Mouse (Mus musculus) forebrain, embryonic 15.5 days (tissue): ENCODE results near the gene Nifk. TPM values are rescaled to one million over a fixed set of nuclear protein-coding genes. Genes with fewer than 3 reads are reported as not detected.

Experiments
- ATAC-seq: fragments of 200-750 bp; cut with Nextera tagmentation; replicated peaks from 2 replicates; pipeline ENCODE4 v1.8.0; 2017; ENCODE audit warnings: mild to moderate bottlenecking, moderate TSS enrichment, moderate library complexity
- H3K27ac ChIP-seq: fragments of 300-500 bp; sonication (generic); replicated peaks from 2 replicates; pipeline ENCODE4 v1.5.1; 2015; ENCODE audit warnings: mild to moderate bottlenecking, inconsistent platforms
- H3K27me3 ChIP-seq: fragments of 300-500 bp; sonication (generic); 2 replicates; pipeline ENCODE4 v1.6.1; 2015; ENCODE audit warnings: inconsistent platforms
- H3K36me3 ChIP-seq: fragments of 300-500 bp; sonication (generic); 2 replicates; pipeline ENCODE4 v1.6.1; 2015; ENCODE audit warnings: mild to moderate bottlenecking, inconsistent platforms
- H3K4me1 ChIP-seq: fragments of 300-500 bp; sonication (generic); 2 replicates; pipeline ENCODE4 v1.6.1; 2015; ENCODE audit warnings: inconsistent platforms
- H3K4me2 ChIP-seq: fragments of 300-500 bp; sonication (generic); replicated peaks from 2 replicates; pipeline ENCODE4 v1.6.1; 2015; ENCODE audit warnings: mild to moderate bottlenecking, inconsistent platforms
- H3K4me3 ChIP-seq: fragments of 300-500 bp; sonication (generic); 2 replicates; pipeline ENCODE4 v1.5.1; 2015; ENCODE audit warnings: mild to moderate bottlenecking, inconsistent platforms
- H3K9ac ChIP-seq: fragments of 300-500 bp; sonication (generic); replicated peaks from 2 replicates; pipeline ENCODE4 v1.6.1; 2015; ENCODE audit warnings: mild to moderate bottlenecking, inconsistent platforms
- H3K9me3 ChIP-seq: fragments of 300-500 bp; sonication (generic); 2 replicates; pipeline ENCODE4 v1.6.1; 2016; ENCODE audit warnings: inconsistent platforms
- whole genome bisulfite sequencing: fragments of 180-500 bp; shearing (Covaris S2); methylation state at CpG from one replicate; pipeline ENCODE4 v1.1.7; 2015; ENCODE audit warnings: mixed read lengths; 5-methylcytosine and 5-hydroxymethylcytosine counted together
- polyA plus RNA-seq: library from polyadenylated mRNA; unstranded; fragments of >200 nt; fragmentation: Nextera tagmentation; extraction: Ambion mirVana; gene quantifications from 2 replicates; pipeline ENCODE4 v1.2.1, GENCODE M21; 2015

The Nifk gene
- polyA plus RNA-seq, 1 experiment from 2014 or later: 73.4 TPM

- no peaks in the 10 kb centered on the region for H3K9me3 ChIP-seq
- H3K4me1 ChIP-seq: no peaks in the 10 kb centered on the region
- H3K27ac ChIP-seq: no peak overlapping the region
- ATAC-seq: no peak
- no peak overlapping the region for H3K4me2 ChIP-seq
- H3K36me3 ChIP-seq: peaks cover 44% of the 10 kb centered on the region
- no peak overlapping the region for H3K4me3 ChIP-seq
- H3K9ac ChIP-seq: no peak overlapping the region
- H3K27me3 ChIP-seq: no peaks in the 10 kb centered on the region
Observed at GRCm38 (mm10) chr1:118335847-118336246, 14.2 kb downstream of the Nifk start.

- Histone ChIP-seq H3K36me3 (peaks cover 23% of the 10 kb centered on the region), H3K4me3 (no peak overlapping the region), H3K4me2 (no peak overlapping the region), H3K27me3 (no peaks in the 10 kb centered on the region), H3K9me3 (no peaks in the 10 kb centered on the region), H3K9ac (no peak overlapping the region), H3K27ac (no peak overlapping the region), H3K4me1 (no peaks in the 10 kb centered on the region)
- WGBS: 66% methylated on average over 5 of the region's 5 CpGs
- ATAC-seq: no peak
Observed at GRCm38 (mm10) chr1:118337921-118338320, 16.3 kb downstream of the Nifk start.

DNA sequence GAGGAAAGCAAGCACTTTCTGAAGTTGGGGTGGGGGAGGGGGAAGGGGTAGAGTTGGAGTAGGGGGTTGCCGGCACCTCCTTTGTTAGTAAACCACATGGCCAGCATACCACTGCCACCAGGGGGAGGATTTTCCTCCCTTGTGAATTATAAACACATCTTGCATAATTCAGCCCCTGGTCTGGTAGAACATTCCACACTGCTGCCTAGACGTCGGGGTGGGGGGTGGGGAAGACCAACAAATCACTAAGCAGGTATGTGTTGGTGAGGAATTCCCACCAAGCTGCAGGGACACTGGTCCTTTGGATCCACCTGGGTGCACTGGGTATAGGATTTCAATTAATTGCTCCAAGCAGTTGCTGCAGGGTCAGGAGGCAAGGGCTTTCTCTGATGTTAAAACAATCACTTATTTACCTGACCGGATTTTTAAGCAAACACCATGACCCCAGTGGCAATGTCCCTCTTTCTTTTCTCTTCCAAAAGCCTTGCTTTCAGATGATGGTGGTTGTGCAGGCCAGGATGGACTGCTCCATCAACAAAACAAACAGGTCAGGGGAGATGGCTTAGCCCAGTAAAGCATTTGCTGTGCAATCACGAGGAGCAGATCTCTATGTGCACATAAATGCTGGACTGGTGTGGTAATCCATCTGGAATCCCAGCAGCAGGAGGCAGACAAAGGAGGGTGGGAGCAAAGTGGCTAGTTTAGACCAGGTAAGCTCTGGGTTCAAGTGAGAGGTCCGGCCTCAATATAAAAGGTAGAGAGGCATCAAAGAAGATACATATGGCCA, 22.2 kb downstream of the Nifk start:
- no peak overlapping the region for H3K9ac ChIP-seq
- no peak overlapping the region for H3K4me3 ChIP-seq
- 46% methylated on average over 6 of the region's 6 CpGs for WGBS
- no peaks in the 10 kb centered on the region for H3K4me1 ChIP-seq
- no peak for ATAC-seq
- no peak overlapping the region for H3K27ac ChIP-seq
- no peaks in the 10 kb centered on the region for H3K9me3 ChIP-seq
- H3K36me3 ChIP-seq: no peaks in the 10 kb centered on the region
- no peaks in the 10 kb centered on the region for H3K27me3 ChIP-seq
- H3K4me2 ChIP-seq: no peak overlapping the region

- no peak overlapping the region for H3K4me2 ChIP-seq
- H3K4me3 ChIP-seq: no peak overlapping the region
- H3K27me3 ChIP-seq: no peaks in the 10 kb centered on the region
- H3K36me3 ChIP-seq: no peaks in the 10 kb centered on the region
- H3K9ac ChIP-seq: no peak overlapping the region
- ATAC-seq: no peak
- H3K4me1 ChIP-seq: no peaks in the 10 kb centered on the region
- no peak overlapping the region for H3K27ac ChIP-seq
- no peaks in the 10 kb centered on the region for H3K9me3 ChIP-seq
- 78% methylated on average over 3 of the region's 3 CpGs for WGBS
Observed at GRCm38 (mm10) chr1:118349922-118350321, 28.3 kb downstream of the Nifk start.

GRCm38 (mm10) chr1:118359071-118359761, 37.6 kb downstream of the Nifk start:
- Histone ChIP-seq H3K27me3 (no peaks in the 10 kb centered on the region), H3K27ac (no peak overlapping the region), H3K36me3 (no peaks in the 10 kb centered on the region), H3K4me1 (no peaks in the 10 kb centered on the region), H3K9me3 (no peaks in the 10 kb centered on the region), H3K9ac (no peak overlapping the region), H3K4me2 (no peak overlapping the region), H3K4me3 (no peak overlapping the region)
- no peak for ATAC-seq
- 74% methylated on average over 6 of the region's 6 CpGs for WGBS

DNA sequence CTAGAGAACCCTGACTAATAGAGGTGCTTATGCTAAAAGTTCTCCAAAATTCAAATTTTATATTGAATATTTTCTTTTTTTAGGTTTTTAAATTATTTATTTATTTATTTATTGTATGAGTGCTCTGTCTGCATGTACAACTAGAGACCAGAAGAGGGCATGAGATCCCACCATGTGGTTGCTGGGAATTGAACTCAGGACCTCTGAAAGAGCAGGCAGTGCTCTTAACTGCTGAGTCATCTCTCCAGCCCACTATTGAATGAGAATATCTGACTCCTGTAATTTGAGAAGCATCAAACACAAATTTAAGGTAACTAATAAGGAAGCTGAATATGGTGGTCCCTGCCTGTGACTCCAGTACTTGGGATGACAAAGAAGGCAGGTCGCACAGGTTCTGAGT, 46.3 kb downstream of the Nifk start:
- H3K36me3 ChIP-seq: no peaks in the 10 kb centered on the region
- 96% methylated on average over 1 of the region's 1 CpGs for WGBS
- H3K27me3 ChIP-seq: no peaks in the 10 kb centered on the region
- H3K9me3 ChIP-seq: no peaks in the 10 kb centered on the region
- no peak overlapping the region for H3K9ac ChIP-seq
- H3K4me2 ChIP-seq: no peak overlapping the region
- H3K27ac ChIP-seq: no peak overlapping the region
- no peaks in the 10 kb centered on the region for H3K4me1 ChIP-seq
- no peak overlapping the region for H3K4me3 ChIP-seq
- no peak for ATAC-seq

DNA sequence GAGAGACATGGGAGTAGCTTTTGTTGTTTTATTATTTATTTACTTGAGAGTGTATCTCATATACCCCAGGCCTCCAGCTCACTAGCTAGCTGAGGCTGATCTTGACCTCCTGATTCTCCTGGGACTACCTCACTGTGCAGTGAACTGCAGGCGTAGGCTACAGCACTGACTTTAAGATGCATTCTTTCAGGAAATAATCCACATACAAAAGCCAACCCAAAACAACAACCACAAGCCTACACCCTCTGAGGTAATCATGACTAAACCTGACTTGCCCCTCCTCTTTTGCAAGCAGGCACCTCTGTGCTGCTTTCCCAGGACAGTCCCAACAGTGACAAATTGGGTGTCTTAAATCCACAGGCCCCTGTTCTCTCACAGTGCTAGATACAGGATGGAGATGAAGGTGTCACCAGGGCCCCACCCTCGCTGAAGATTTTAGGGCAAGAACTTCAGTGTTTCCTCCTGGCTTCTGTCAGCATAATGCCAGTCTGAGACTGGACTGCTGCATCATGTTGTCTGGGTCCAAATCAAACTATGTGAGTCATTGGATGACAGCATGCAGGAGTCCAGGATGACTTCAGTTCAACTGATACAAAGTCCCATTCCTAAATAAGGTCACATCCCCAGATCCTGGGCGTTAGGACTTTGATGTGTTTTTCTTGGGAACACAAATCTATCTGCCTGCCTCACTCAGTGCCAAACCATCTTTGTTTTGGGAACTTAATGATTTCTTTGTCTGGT, 47.3 kb downstream of the Nifk start:
- no peaks in the 10 kb centered on the region for H3K9me3 ChIP-seq
- WGBS: 64% methylated on average over 3 of the region's 3 CpGs
- no peaks in the 10 kb centered on the region for H3K36me3 ChIP-seq
- H3K4me3 ChIP-seq: no peak overlapping the region
- no peak overlapping the region for H3K27ac ChIP-seq
- no peaks in the 10 kb centered on the region for H3K4me1 ChIP-seq
- no peak for ATAC-seq
- H3K4me2 ChIP-seq: no peak overlapping the region
- no peaks in the 10 kb centered on the region for H3K27me3 ChIP-seq
- no peak overlapping the region for H3K9ac ChIP-seq

DNA sequence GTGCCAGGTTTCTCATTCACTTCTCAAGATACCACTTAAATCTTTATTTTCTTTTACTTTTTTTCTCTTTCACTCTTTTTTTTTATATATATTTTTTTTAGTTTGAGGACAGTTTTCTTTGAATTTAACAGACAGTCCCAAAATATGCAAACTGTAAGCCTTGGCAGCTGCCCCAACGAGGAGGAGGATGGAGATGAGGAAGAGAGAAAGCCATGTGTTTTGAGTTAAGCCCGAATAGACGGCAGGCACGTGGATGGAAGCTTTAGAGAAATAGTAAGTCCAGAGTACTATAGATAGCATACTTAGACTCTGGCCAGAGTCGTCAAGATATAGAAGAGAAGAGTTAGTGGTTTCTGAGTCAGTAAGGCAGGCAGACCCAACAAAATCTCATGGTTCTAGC, 56.1 kb downstream of the Nifk start:
- H3K9ac ChIP-seq: no peak overlapping the region
- no peak overlapping the region for H3K4me3 ChIP-seq
- no peaks in the 10 kb centered on the region for H3K36me3 ChIP-seq
- H3K27me3 ChIP-seq: no peaks in the 10 kb centered on the region
- no peaks in the 10 kb centered on the region for H3K4me1 ChIP-seq
- WGBS: 87% methylated on average over 5 of the region's 5 CpGs
- H3K4me2 ChIP-seq: no peak overlapping the region
- H3K9me3 ChIP-seq: no peaks in the 10 kb centered on the region
- H3K27ac ChIP-seq: no peak overlapping the region
- no peak for ATAC-seq

- H3K4me2 ChIP-seq: no peak overlapping the region
- whole genome bisulfite sequencing: 79% methylated on average over 8 of the region's 8 CpGs
- H3K36me3 ChIP-seq: no peaks in the 10 kb centered on the region
- no peak overlapping the region for H3K27ac ChIP-seq
- H3K9ac ChIP-seq: no peak overlapping the region
- H3K4me1 ChIP-seq: no peaks in the 10 kb centered on the region
- no peaks in the 10 kb centered on the region for H3K27me3 ChIP-seq
- no peaks in the 10 kb centered on the region for H3K9me3 ChIP-seq
- no peak overlapping the region for H3K4me3 ChIP-seq
- ATAC-seq: no peak
Observed at GRCm38 (mm10) chr1:118380105-118380786, 58.6 kb downstream of the Nifk start.

Other genes starting within 250 kb of the Nifk start
- gene Gm29106, start 145.3 kb upstream of the Nifk start, polyA plus RNA-seq: 0.36 and 0.42 TPM in 2 replicates
- 499 and 509 TPM in 2 replicates for gene Tsn, start 10.1 kb upstream of the Nifk start, polyA plus RNA-seq
- 131 and 137 TPM in 2 replicates for gene Clasp1, start 67.2 kb downstream of the Nifk start, polyA plus RNA-seq